Mouse (Mus musculus) CH12.LX (cell line): ENCODE measurements around the gene Tbc1d2b.

Source experiments
- BHLHE40 ChIP-seq: IDR thresholded peaks from 2 replicates; pipeline ENCODE4 v1.6.1; 2011; ENCODE audit warnings: mild to moderate bottlenecking, low read depth, low read length, improper control_type of control experiment
- CHD1 ChIP-seq: IDR thresholded peaks from 2 replicates; pipeline ENCODE4 v1.6.1; 2012; ENCODE audit warnings: low read depth, low read length, improper control_type of control experiment, inconsistent platforms
- CTCF ChIP-seq, 2 experiments: IDR thresholded peaks in 1 of 2; conservative IDR thresholded peaks in 1 of 2; 2 replicates each; pipeline ENCODE4 v1.5.1; 2011 to 2012; ENCODE audit warnings: low read depth in 2 of 2, low read length in 2 of 2, improper control_type of control experiment in 1 of 2, inconsistent platforms in 1 of 2, mild to moderate bottlenecking in 1 of 2, moderate library complexity in 1 of 2
- EP300 ChIP-seq: IDR thresholded peaks from 2 replicates; pipeline ENCODE4 v1.6.1; 2011; ENCODE audit warnings: low read length, improper control_type of control experiment
- GABPA ChIP-seq: IDR thresholded peaks from 2 replicates; pipeline ENCODE4 v1.6.1; 2012; ENCODE audit warnings: low read depth, low read length, improper control_type of control experiment, inconsistent platforms; ENCODE audit not compliant: insufficient replicate concordance
- MEF2A ChIP-seq: IDR thresholded peaks from 2 replicates; pipeline ENCODE4 v1.6.1; 2014; ENCODE audit warnings: low read depth, mild to moderate bottlenecking, inconsistent platforms, low read length, improper control_type of control experiment, borderline replicate concordance
- MXI1 ChIP-seq: IDR thresholded peaks from 2 replicates; pipeline ENCODE4 v1.6.1; 2011; ENCODE audit warnings: mild to moderate bottlenecking, low read depth, low read length, improper control_type of control experiment
- TBP ChIP-seq: conservative IDR thresholded peaks from 2 replicates; pipeline ENCODE4 v1.6.1; 2011; ENCODE audit warnings: low read depth, low read length, improper control_type of control experiment
- TCF12 ChIP-seq: IDR thresholded peaks from 2 replicates; pipeline ENCODE4 v1.6.1; 2014; ENCODE audit warnings: low read depth, mild to moderate bottlenecking, inconsistent platforms, low read length, improper control_type of control experiment

- TF ChIP-seq CHD1 (no peak), CTCF (conservative IDR thresholded peaks at IDR 0.05 in 1 of 2, IDR thresholded peaks at IDR 0.05 in 1 of 2; ENCODE audit: low read depth in 2 of 2, low read length in 2 of 2) (no peak), MEF2A (no peak), EP300 (no peak), GABPA (no peak), TCF12 (no peak), TBP (no peak), MXI1 (no peak), BHLHE40 (no peak)
These were observed 45.1 kb upstream of the Tbc1d2b start for GRCm38 (mm10) chr9:90315662-90316061.
